Mouse (Mus musculus) kidney, postnatal 0 days (tissue): Measurements from ENCODE around the gene Slc10a1. TPM values are rescaled to one million over a fixed set of nuclear protein-coding genes. Genes with fewer than 3 reads are reported as not detected.
A peak's percentile ranks its signal among the peaks of the same experiment; 100 is the strongest.

Experiments
- ATAC-seq: fragments of 200-750 bp; cut with Nextera tagmentation; replicated peaks from 2 replicates; pipeline ENCODE4 v1.8.0; 2017; ENCODE audit warnings: low read depth, moderate number of reproducible peaks, moderate TSS enrichment, moderate library complexity; ENCODE audit not compliant: low FRiP score
- DNase-seq: peaks from one replicate; pipeline ENCODE4 v3.0.0-alpha.2; 2016; ENCODE audit warnings: low spot score
- H3K27ac ChIP-seq: fragments of 300-500 bp; sonication (generic); 2 replicates; pipeline ENCODE4 v1.5.1; 2014; ENCODE audit warnings: mild to moderate bottlenecking
- H3K27me3 ChIP-seq: fragments of 300-500 bp; sonication (generic); 2 replicates; pipeline ENCODE4 v1.6.1; 2014; ENCODE audit warnings: low read length, mixed read lengths; ENCODE audit not compliant: insufficient read depth
- H3K36me3 ChIP-seq: fragments of 300-500 bp; sonication (generic); 2 replicates; pipeline ENCODE4 v1.6.1; 2014; ENCODE audit warnings: low read length, mixed read lengths; ENCODE audit not compliant: insufficient read depth
- H3K4me1 ChIP-seq: fragments of 300-500 bp; sonication (generic); replicated peaks from 2 replicates; pipeline ENCODE4 v1.6.1; 2014; ENCODE audit warnings: antibody characterized with exemption, low read length, mixed read lengths; ENCODE audit not compliant: insufficient read depth
- H3K4me2 ChIP-seq: fragments of 300-500 bp; sonication (generic); 2 replicates; pipeline ENCODE4 v1.6.1; 2014; ENCODE audit warnings: mild to moderate bottlenecking, low read length, moderate library complexity, mixed read lengths
- H3K4me3 ChIP-seq: fragments of 300-500 bp; sonication (generic); replicated peaks from 2 replicates; pipeline ENCODE4 v1.5.1; 2014; ENCODE audit warnings: low read depth, low read length
- H3K9ac ChIP-seq: fragments of 300-500 bp; sonication (generic); 2 replicates; pipeline ENCODE4 v1.6.1; 2014; ENCODE audit warnings: low read depth, low read length
- H3K9me3 ChIP-seq: fragments of 300-500 bp; sonication (generic); replicated peaks from 2 replicates; pipeline ENCODE4 v1.6.1; 2016; ENCODE audit warnings: low read length, inconsistent platforms, mixed read lengths
- CTCF ChIP-seq: IDR thresholded peaks from 2 replicates; pipeline ENCODE4 v1.5.1; 2016; ENCODE audit warnings: antibody characterized with exemption, low read depth, mild to moderate bottlenecking, moderate library complexity
- WGBS: fragments of 180-500 bp; shearing (Covaris S2); extraction: QIAGEN DNeasy Blood & Tissue Kit; methylation state at CpG from one replicate; pipeline ENCODE4 v1.1.7; 2014; 5-methylcytosine and 5-hydroxymethylcytosine counted together
- polyA plus RNA-seq: library from polyadenylated mRNA; unstranded; fragments of >200 nt; fragmentation: Nextera tagmentation; extraction: Ambion mirVana; gene quantifications from 2 replicates; pipeline ENCODE4 v1.2.1, GENCODE M21; 2015

Gene Slc10a1
- polyA plus RNA-seq, 1 experiment from 2014 or later, result 1.7 TPM

DNA sequence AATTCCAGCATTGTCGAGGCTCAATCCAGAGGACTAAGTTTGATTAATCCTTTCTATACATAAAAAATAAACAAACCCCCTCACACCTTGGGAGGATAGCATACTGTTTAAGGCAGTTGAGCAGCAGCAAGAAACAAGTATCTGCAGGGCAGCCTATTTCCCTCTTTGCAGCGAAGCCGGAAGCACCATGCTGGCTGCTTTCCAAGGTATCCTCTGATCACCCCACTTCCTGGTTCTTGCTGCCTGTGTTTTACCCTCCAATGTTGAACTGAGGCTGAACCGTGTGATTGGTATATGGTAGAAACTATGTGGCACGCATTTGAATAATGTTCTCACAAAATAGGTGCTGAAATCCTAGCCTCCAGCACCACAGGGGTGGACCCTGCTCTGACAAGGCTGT lies 29.9 kb downstream of the Slc10a1 start:
- H3K36me3 ChIP-seq, result no peaks in the 10 kb centered on the region
- H3K27ac ChIP-seq, result peak overlapping the region; percentile 66
- ATAC-seq, result no peak
- no peak overlapping the region for H3K4me2 ChIP-seq
- H3K9ac ChIP-seq, result no peak overlapping the region
- WGBS, result 40% methylated on average over 5 of the region's 5 CpGs
- H3K27me3 ChIP-seq, result no peaks in the 10 kb centered on the region
- no peak overlapping the region for H3K4me3 ChIP-seq
- H3K4me1 ChIP-seq, result no peaks in the 10 kb centered on the region
- H3K9me3 ChIP-seq, result no peaks in the 10 kb centered on the region
- peak; percentile 69 for DNase-seq
- no peak for TF ChIP-seq CTCF

DNA sequence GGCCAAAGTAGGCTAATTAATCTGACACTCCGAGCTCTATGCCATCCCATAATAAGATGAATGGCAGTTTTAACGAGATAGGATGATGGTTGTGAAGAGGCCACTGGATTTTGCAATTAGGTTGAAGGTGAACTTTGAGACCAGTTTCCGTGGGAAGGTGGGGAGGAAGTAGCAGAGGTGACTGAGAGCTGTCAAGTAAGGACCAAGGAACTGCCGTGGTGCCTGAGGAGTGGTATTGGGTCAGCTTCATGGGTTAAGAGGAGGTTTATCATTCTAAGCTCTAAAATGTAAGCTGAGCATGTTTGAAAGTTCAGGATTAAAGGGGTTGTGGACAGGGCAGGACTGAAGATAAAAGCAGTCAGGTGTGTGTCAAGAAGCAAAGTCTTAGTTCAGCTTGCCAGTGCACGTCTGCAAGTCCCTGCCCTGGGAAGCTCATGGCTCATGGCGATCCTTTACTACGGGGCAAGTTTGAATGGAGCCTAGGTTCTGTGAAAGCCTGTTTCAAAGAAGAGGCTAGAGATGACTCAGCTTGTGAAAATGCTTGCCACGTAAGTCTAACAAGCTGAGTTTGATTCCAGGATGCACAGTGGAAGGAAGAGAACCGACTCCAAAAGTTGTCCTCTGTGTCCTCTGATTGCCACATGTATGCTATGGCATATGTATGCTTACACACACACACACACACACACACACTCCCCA lies 31.0 kb downstream of the Slc10a1 start:
- H3K4me1 ChIP-seq, result no peaks in the 10 kb centered on the region
- TF ChIP-seq CTCF, result no peak
- no peak overlapping the region for H3K4me2 ChIP-seq
- H3K9ac ChIP-seq, result no peak overlapping the region
- H3K9me3 ChIP-seq, result no peaks in the 10 kb centered on the region
- no peak overlapping the region for H3K4me3 ChIP-seq
- 69% methylated on average over 9 of the region's 9 CpGs for WGBS
- no peaks in the 10 kb centered on the region for H3K36me3 ChIP-seq
- H3K27ac ChIP-seq, result no peak overlapping the region
- no peak for DNase-seq
- no peak for ATAC-seq
- H3K27me3 ChIP-seq, result no peaks in the 10 kb centered on the region

DNA sequence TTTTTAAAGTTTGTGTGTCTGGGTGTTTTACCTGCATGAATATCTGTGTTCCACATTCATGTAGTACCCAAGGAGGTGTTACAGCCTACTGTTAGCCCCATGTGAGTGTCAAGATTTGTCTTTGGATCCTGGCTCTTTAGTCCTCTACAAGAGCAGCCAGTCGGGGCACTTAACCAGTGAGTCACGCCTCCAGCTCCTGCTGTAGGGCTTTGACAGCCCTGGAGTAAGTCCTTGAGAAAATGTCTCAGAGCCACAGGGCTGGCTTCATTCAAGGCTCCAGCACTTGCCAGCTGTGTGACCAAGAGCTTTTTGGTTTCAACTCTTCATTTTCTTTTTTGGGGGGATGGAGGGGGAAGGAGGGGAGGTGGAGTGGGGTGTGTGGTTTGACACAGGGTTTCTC lies 31.8 kb downstream of the Slc10a1 start:
- no peak for TF ChIP-seq CTCF
- Histone ChIP-seq H3K9ac (no peak overlapping the region), H3K4me3 (no peak overlapping the region), H3K27ac (no peak overlapping the region), H3K4me2 (no peak overlapping the region), H3K4me1 (no peaks in the 10 kb centered on the region), H3K9me3 (no peaks in the 10 kb centered on the region), H3K27me3 (no peaks in the 10 kb centered on the region), H3K36me3 (no peaks in the 10 kb centered on the region)
- DNase-seq (no peak), ATAC-seq (no peak)
- 71% methylated on average over 2 of the region's 2 CpGs for WGBS

DNA sequence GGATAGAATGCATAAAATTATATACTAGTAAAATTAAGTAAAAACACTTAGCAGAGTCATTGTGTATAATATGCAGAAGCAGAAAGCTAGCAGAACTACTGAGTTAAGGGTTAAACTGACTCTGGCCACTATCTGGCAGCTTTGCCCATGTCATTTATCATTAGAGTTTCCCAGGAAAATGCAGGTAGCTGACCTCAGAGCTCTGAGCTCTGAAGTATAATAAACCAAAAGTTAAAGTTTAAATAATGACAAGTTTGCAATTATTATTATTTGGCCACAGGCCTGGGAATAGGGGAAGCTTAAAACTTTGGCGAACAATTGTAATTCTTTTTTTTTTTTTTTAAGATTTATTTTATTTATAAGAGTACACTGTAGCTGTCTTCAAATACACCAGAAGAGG lies 35.6 kb downstream of the Slc10a1 start:
- DNase-seq (no peak), ATAC-seq (no peak)
- no peaks in the 10 kb centered on the region for H3K36me3 ChIP-seq
- H3K9me3 ChIP-seq, result no peaks in the 10 kb centered on the region
- 0 out of 2 replicates have a peak, but pooled peaks have one; percentile 2 for TF ChIP-seq CTCF
- H3K4me2 ChIP-seq, result no peak overlapping the region
- no peak overlapping the region for H3K9ac ChIP-seq
- 80% methylated on average over 1 of the region's 1 CpGs for WGBS
- H3K4me3 ChIP-seq, result no peak overlapping the region
- H3K4me1 ChIP-seq, result no peaks in the 10 kb centered on the region
- no peaks in the 10 kb centered on the region for H3K27me3 ChIP-seq
- no peak overlapping the region for H3K27ac ChIP-seq

DNA sequence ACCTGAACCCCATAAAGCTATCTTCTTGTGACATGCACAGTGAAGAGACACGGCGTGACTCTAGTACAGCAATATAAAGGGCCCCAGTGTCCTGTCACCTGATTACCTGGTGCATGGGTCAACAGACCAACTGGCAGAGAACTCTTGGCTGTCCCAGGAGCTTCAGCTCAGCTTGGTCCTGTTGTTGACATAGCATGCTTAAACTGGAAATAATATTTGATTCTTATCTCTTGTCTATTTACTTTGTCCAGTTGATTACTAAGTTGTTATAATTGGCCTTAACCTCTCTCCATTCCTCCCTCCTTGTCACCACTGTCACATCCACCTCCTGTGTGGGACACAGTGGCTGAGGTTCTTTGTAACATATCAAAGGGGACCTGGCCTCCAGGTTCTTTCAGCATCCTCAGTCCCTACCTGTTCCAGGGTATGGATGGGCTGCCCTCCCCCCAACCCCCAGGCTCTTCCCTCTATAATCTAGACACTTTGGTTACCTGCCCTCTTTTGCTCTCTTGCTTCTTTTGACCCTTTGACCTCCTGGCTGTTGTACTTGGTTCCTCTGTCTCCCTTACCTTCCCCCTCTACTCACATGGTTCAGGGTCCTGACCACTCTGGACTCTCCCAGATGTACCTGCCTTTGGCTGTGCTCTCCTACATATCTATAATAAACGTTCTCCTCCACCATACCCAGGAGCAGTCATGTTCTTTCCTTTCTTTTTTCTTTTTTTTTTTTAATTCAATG lies 36.9 kb downstream of the Slc10a1 start:
- H3K36me3 ChIP-seq, result no peaks in the 10 kb centered on the region
- no peaks in the 10 kb centered on the region for H3K4me1 ChIP-seq
- H3K27ac ChIP-seq, result no peak overlapping the region
- H3K9me3 ChIP-seq, result no peaks in the 10 kb centered on the region
- 68% methylated on average over 3 of the region's 3 CpGs for WGBS
- ATAC-seq (no peak), DNase-seq (no peak)
- TF ChIP-seq CTCF, result no peak
- H3K27me3 ChIP-seq, result no peaks in the 10 kb centered on the region
- H3K4me2 ChIP-seq, result no peak overlapping the region
- no peak overlapping the region for H3K9ac ChIP-seq
- H3K4me3 ChIP-seq, result no peak overlapping the region

DNA sequence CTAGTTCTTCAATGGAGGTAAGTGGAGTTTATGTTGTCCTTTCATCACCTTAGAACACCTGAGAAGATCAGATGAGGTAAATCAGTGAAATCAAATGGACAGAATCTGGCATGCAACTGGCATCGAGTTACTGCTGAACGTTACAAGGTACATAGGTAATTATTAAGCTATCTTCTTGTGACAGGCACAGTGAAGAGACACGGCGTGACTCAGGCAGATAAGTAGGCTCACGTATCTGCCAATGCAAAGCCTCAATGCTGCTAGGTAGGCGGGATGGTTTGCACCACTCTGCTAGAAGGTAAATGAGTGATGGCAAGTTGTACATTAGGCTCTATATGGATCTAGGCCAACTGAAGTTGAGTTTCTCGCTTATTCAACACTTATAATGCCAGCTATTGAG lies 38.4 kb downstream of the Slc10a1 start:
- Histone ChIP-seq H3K27ac (no peak overlapping the region), H3K4me3 (no peak overlapping the region), H3K4me1 (no peaks in the 10 kb centered on the region), H3K36me3 (no peaks in the 10 kb centered on the region), H3K9ac (no peak overlapping the region), H3K4me2 (no peak overlapping the region), H3K27me3 (no peaks in the 10 kb centered on the region), H3K9me3 (no peaks in the 10 kb centered on the region)
- ATAC-seq (peak; percentile 75), DNase-seq (peak; percentile 38)
- no peak for TF ChIP-seq CTCF
- WGBS, result 68% methylated on average over 7 of the region's 7 CpGs
